Mouse (Mus musculus): ENCODE measurements around the gene Crb3. TPM values are rescaled to one million over a fixed set of nuclear protein-coding genes. Genes with fewer than 3 reads are reported as not detected.
A peak's percentile ranks its signal among the peaks of the same experiment; 100 is the strongest.

Gene Crb3
- polyA plus RNA-seq, 1 experiment from 2014 or later: 4.2 TPM

DNA sequence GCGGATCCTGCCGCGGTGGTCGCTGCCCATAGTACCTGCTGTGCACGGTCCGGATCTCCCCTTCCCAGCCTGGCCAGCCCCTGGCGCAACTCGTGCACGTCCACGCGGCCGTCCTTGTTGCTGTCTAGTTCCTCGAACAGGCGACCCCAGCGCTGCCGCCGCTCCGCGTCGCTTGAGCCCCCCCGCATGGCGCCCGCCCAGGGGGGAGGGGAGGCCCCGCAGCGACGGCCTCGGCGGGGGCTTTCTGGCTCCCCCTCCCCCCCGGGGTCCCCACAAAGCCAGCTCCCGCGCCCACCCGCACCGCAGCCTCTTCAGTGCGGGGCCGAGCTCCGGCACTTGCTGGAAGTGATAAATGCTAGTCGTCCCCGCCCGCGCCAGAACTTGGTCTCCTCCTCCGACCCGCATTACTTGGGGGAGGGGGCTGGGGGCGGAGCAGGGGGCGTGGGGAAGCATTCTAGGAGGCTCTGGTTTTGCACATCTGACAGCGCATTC, 627 bp downstream of the Crb3 start, which contains the start of gene Slc25a23:
Slc25a23 (minus strand) TSS at position 378 of the 492 bp plus-strand sequence.
- Histone ChIP-seq H3K4me1 (replicated peaks; ENCODE audit: control insufficient read depth, insufficient read depth, low read length) (peaks cover 18% of the 10 kb centered on the region), H3K9ac (peak within 1 kb of the TSS; percentile 80), H3K4me2 (replicated peaks) (peak within 1 kb of the TSS; percentile 74), H3K4me3 (replicated peaks; ENCODE audit: low read length) (peak within 1 kb of the TSS; percentile 87), H3K27me3 (ENCODE audit: control insufficient read depth, insufficient read depth, low read length) (peaks cover 32% of the 10 kb centered on the region), H3K9me3 (ENCODE audit: control insufficient read depth, low read length) (no peaks in the 10 kb centered on the region), H3K36me3 (replicated peaks; ENCODE audit: control insufficient read depth, insufficient read depth) (peaks cover 21% of the 10 kb centered on the region), H3K27ac (peak within 1 kb of the TSS; percentile 83)
- peak; percentile 81 for DNase-seq (ENCODE audit: low spot score)
- peak; percentile 78 for ATAC-seq (ENCODE audit: low FRiP score)
- WGBS: under 1% methylated on average over 36 of the region's 45 CpGs

DNA sequence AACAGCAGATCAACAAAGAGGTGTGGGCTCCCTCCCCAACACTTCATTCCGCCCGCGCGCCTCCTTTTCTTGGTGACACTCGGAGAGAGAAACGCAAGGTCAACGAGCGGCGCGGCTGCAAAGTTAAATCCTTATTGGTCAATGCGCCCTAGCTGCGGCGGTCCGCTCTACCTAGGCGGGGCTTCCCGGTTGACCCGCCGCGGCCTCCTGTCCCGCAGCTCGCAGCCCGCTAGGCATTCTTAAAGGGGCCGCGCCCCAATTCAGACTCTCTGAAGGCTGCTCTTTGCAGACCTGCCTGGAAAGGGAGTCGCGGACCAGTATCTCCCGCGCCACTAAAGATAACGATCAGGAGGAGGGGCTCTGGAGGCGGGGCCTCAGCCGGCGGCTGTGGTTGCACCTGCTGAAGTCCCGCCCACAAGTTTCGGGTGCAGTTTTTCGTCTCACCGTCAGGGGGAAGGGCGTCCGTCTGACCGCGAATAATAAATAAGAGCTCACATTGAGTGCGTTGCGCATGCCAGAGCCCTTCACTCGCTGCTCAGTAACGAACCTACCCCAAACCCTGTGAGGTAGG, 1.4 kb downstream of the Crb3 start:
- peak; percentile 90 for ATAC-seq (ENCODE audit: low FRiP score)
- peak overlapping the region; percentile 80 for H3K9ac ChIP-seq
- WGBS: under 1% methylated on average over 44 of the region's 44 CpGs

DNA sequence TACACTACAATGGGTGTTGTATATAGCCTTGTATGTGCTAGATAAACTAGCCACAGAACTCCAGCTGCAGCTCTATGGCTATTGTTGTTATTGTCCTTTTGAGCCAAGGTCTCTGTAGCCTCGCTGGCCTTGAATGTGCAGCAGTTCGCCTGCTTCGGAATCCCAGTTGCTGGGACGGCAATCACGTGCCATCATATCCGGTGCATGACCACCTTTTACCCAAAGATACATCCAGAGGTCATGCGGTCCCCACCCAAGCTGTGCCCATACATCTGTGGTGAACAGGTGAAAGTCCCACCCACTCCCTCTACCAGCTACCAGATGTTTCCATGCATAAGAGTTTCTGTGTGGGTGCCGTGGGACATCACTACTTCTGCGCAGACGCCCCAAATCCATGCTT, 2.2 kb downstream of the Crb3 start:
- H3K4me1 ChIP-seq (replicated peaks; ENCODE audit: control insufficient read depth, insufficient read depth, low read length): peaks cover 18% of the 10 kb centered on the region
- peak overlapping the region; percentile 74 for H3K4me2 ChIP-seq (replicated peaks)
- peaks cover 36% of the 10 kb centered on the region for H3K27me3 ChIP-seq (ENCODE audit: control insufficient read depth, insufficient read depth, low read length)
- H3K27ac ChIP-seq: 0 out of 2 replicates have a peak overlapping the region, but pooled peaks have one; percentile 83
- WGBS: 39% methylated on average over 10 of the region's 10 CpGs
- ATAC-seq (ENCODE audit: low FRiP score) (no peak), DNase-seq (ENCODE audit: low spot score) (no peak)
- H3K9ac ChIP-seq: peak overlapping the region; percentile 48; the same call in 1 of the 2 replicates
- peak overlapping the region; percentile 87 for H3K4me3 ChIP-seq (replicated peaks; ENCODE audit: low read length)
- H3K36me3 ChIP-seq (replicated peaks; ENCODE audit: control insufficient read depth, insufficient read depth): peaks cover 6% of the 10 kb centered on the region
- no peaks in the 10 kb centered on the region for H3K9me3 ChIP-seq (ENCODE audit: control insufficient read depth, low read length)

More for the DNA sequence above, 1.4 kb downstream of the Crb3 start:
- Histone ChIP-seq H3K36me3 (replicated peaks; ENCODE audit: control insufficient read depth, insufficient read depth) (peaks cover 14% of the 10 kb centered on the region), H3K27ac (peak overlapping the region; percentile 83), H3K4me1 (replicated peaks; ENCODE audit: control insufficient read depth, insufficient read depth, low read length) (peaks cover 18% of the 10 kb centered on the region), H3K9me3 (ENCODE audit: control insufficient read depth, low read length) (no peaks in the 10 kb centered on the region), H3K4me3 (replicated peaks; ENCODE audit: low read length) (peak overlapping the region; percentile 87), H3K27me3 (ENCODE audit: control insufficient read depth, insufficient read depth, low read length) (peaks cover 36% of the 10 kb centered on the region), H3K4me2 (replicated peaks) (peak overlapping the region; percentile 74)
- DNase-seq (ENCODE audit: low spot score): peak; percentile 98

DNA sequence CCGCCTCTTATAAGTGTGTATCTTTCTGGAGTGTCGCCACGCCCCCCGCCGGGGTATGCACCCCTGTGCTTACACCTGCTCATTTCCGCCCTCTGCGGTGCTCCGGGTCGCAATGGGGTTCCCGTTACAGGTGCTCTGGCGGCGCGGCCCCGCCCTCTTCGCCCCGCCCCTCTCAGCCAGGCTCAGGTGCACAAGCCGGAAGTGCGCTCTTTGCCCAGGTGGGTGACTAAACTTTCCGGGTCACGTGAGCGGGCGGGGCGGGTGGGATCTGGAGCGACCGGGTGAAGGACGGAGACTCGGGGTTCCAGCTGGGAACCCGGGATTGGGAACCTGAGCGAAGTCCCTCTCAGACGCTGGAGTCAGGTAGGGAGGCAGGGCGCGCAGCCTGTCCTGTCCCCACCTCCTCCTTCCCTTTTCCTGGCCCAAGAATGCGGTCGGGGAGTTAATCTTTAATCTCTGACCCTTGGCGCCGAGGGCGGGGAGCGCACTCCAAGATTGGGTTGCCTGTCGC, 3.2 kb downstream of the Crb3 start:
- no peak for DNase-seq (ENCODE audit: low spot score)
- peaks cover 18% of the 10 kb centered on the region for H3K4me1 ChIP-seq (replicated peaks; ENCODE audit: control insufficient read depth, insufficient read depth, low read length)
- H3K4me2 ChIP-seq (replicated peaks): peak overlapping the region; percentile 55
- 1% methylated on average over 39 of the region's 39 CpGs for WGBS
- H3K9me3 ChIP-seq (ENCODE audit: control insufficient read depth, low read length): no peaks in the 10 kb centered on the region
- ATAC-seq (ENCODE audit: low FRiP score): no peak
- no peak overlapping the region for H3K27ac ChIP-seq
- H3K36me3 ChIP-seq (replicated peaks; ENCODE audit: control insufficient read depth, insufficient read depth): no peaks in the 10 kb centered on the region
- 0 out of 2 replicates have a peak overlapping the region, but pooled peaks have one; percentile 0 for H3K9ac ChIP-seq
- H3K4me3 ChIP-seq (replicated peaks; ENCODE audit: low read length): peak overlapping the region; percentile 31
- H3K27me3 ChIP-seq (ENCODE audit: control insufficient read depth, insufficient read depth, low read length): peaks cover 36% of the 10 kb centered on the region

DNA sequence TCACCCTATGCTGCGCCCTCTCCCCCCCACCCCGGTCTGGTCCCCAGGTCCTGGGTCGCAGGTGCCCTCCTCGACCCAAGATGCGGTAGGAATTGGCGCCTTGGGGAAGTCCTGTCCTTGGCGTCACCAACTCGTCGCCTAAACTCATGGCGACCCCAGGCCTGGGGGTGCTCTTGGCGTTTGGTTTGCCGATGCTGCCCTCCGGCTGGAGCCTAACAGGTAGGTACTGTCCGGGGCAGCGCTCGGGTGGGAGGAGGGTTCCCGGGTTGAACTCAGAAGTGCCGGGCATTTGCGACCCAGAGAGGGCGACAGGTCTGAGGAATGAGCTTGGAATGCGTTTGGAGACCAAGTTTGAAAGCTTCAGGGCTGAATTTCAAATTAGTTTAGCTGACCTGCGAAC, 3.6 kb downstream of the Crb3 start:
- Histone ChIP-seq H3K4me3 (replicated peaks; ENCODE audit: low read length) (peak overlapping the region; percentile 31), H3K4me2 (replicated peaks) (peak overlapping the region; percentile 55), H3K9ac (0 out of 2 replicates have a peak overlapping the region, but pooled peaks have one; percentile 0), H3K4me1 (replicated peaks; ENCODE audit: control insufficient read depth, insufficient read depth, low read length) (peaks cover 18% of the 10 kb centered on the region), H3K27ac (no peak overlapping the region), H3K27me3 (ENCODE audit: control insufficient read depth, insufficient read depth, low read length) (peaks cover 36% of the 10 kb centered on the region), H3K9me3 (ENCODE audit: control insufficient read depth, low read length) (no peaks in the 10 kb centered on the region), H3K36me3 (replicated peaks; ENCODE audit: control insufficient read depth, insufficient read depth) (no peaks in the 10 kb centered on the region)
- ATAC-seq (ENCODE audit: low FRiP score) (no peak), DNase-seq (ENCODE audit: low spot score) (no peak)
- WGBS: 2% methylated on average over 22 of the region's 22 CpGs

DNA sequence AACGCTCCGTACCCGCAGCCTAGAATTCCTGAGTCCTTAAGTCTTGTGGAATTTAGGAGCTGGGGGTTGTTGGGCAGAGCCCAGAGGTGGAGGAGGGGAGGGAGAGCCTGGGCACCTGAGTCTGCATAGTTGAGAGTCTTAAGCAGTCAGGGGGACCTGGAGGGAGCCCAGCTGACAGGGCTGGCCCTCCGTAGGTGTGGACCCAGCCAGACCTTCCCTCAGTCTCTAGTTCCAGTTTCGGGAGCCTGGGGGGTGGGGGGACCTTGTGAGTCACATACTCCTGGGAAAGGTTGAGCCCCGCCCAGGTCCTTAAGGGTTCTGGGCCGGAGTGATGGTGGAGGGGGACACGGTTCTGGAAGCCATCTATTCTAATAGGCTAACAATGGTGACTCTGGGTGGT, 4.1 kb downstream of the Crb3 start:
- Histone ChIP-seq H3K4me1 (replicated peaks; ENCODE audit: control insufficient read depth, insufficient read depth, low read length) (peaks cover 16% of the 10 kb centered on the region), H3K36me3 (replicated peaks; ENCODE audit: control insufficient read depth, insufficient read depth) (no peaks in the 10 kb centered on the region), H3K4me2 (replicated peaks) (no peak overlapping the region), H3K4me3 (replicated peaks; ENCODE audit: low read length) (no peak overlapping the region), H3K9ac (no peak overlapping the region), H3K27me3 (ENCODE audit: control insufficient read depth, insufficient read depth, low read length) (peaks cover 36% of the 10 kb centered on the region), H3K27ac (no peak overlapping the region), H3K9me3 (ENCODE audit: control insufficient read depth, low read length) (no peaks in the 10 kb centered on the region)
- WGBS: 6% methylated on average over 8 of the region's 8 CpGs
- DNase-seq (ENCODE audit: low spot score) (no peak), ATAC-seq (ENCODE audit: low FRiP score) (no peak)

DNA sequence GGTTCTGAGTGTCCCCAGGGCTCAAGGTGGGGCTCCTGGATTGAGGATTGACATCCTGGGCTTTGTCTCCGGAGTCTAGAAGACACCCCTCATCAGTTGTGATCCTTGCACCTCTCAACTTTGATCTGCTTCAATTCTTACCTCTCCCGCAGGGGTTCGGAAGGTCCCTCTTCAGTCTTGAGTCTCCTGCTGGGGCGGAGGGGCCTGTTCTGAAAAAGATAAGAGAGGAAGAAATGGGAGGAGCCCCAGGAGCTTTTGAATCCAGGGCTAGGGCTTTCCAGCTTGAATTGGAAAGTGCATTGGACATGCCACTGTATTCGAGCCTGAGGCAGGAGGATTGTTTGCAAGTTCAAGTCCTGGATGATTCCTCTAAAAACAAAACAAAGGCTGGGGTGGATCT, 8.0 kb downstream of the Crb3 start:
- H3K9ac ChIP-seq: no peak overlapping the region
- no peak for ATAC-seq (ENCODE audit: low FRiP score)
- H3K36me3 ChIP-seq (replicated peaks; ENCODE audit: control insufficient read depth, insufficient read depth): no peaks in the 10 kb centered on the region
- 66% methylated on average over 5 of the region's 5 CpGs for WGBS
- H3K9me3 ChIP-seq (ENCODE audit: control insufficient read depth, low read length): no peaks in the 10 kb centered on the region
- peaks cover 2% of the 10 kb centered on the region; the same call in 1 of the 2 replicates for H3K4me1 ChIP-seq (replicated peaks; ENCODE audit: control insufficient read depth, insufficient read depth, low read length)
- no peak for DNase-seq (ENCODE audit: low spot score)
- no peak overlapping the region for H3K4me3 ChIP-seq (replicated peaks; ENCODE audit: low read length)
- H3K27ac ChIP-seq: no peak overlapping the region
- peaks cover 25% of the 10 kb centered on the region for H3K27me3 ChIP-seq (ENCODE audit: control insufficient read depth, insufficient read depth, low read length)
- no peak overlapping the region for H3K4me2 ChIP-seq (replicated peaks)

DNA sequence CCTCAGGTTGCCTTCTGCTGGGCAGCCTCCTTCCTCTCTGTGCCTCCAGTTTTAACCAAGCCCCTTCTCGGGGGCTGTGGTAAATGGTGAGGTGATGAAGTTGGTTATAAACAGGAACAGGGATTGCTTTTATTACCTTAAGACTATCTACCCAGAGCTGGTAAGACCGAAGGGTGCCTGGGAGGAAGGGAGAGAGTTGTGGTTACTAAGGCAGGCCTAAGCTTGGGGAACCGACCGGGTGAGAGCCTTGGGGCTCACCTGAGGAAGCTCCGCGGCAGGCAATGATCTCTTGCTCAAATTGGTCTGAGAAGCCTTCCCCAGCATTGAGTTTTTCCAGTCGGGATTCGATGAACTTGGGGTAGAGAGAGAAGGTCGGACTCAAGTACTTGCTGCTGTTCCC, 11.4 kb downstream of the Crb3 start:
- Histone ChIP-seq H3K4me3 (replicated peaks; ENCODE audit: low read length) (peak overlapping the region; percentile 9), H3K4me1 (replicated peaks; ENCODE audit: control insufficient read depth, insufficient read depth, low read length) (no peaks in the 10 kb centered on the region), H3K27me3 (ENCODE audit: control insufficient read depth, insufficient read depth, low read length) (no peaks in the 10 kb centered on the region), H3K27ac (no peak overlapping the region), H3K4me2 (replicated peaks) (peak overlapping the region; percentile 37), H3K9me3 (ENCODE audit: control insufficient read depth, low read length) (no peaks in the 10 kb centered on the region), H3K36me3 (replicated peaks; ENCODE audit: control insufficient read depth, insufficient read depth) (no peaks in the 10 kb centered on the region), H3K9ac (peak overlapping the region; percentile 6; the same call in 1 of the 2 replicates)
- WGBS: 13% methylated on average over 9 of the region's 9 CpGs
- DNase-seq (ENCODE audit: low spot score) (no peak), ATAC-seq (ENCODE audit: low FRiP score) (no peak)

DNA sequence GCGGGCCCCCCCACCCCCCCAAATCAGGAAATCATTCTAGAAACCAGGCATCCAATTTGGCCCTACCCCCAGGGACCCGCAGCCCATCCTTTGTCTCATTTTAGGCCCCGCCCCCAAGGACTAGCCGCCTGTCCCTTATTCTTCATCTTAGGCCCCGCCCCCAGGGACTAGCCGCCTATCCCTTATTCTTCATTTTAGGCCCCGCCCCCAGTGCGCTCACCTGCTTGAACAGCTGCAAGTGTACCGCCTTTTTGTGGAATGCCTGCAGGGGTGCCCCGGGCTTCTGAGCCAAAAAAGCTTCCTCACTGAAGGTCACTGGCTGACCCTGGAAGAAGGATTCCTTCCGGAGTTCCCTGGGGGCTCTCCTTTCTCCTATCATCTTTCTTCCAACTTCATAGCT, 11.8 kb downstream of the Crb3 start:
- no peak overlapping the region for H3K27ac ChIP-seq
- H3K4me1 ChIP-seq (replicated peaks; ENCODE audit: control insufficient read depth, insufficient read depth, low read length): no peaks in the 10 kb centered on the region
- ATAC-seq (ENCODE audit: low FRiP score): peak; percentile 29; the same call in 1 of the 2 replicates
- WGBS: 4% methylated on average over 11 of the region's 11 CpGs
- H3K4me2 ChIP-seq (replicated peaks): peak overlapping the region; percentile 37
- H3K9me3 ChIP-seq (ENCODE audit: control insufficient read depth, low read length): no peaks in the 10 kb centered on the region
- no peak overlapping the region for H3K9ac ChIP-seq
- H3K4me3 ChIP-seq (replicated peaks; ENCODE audit: low read length): peak overlapping the region; percentile 9
- no peaks in the 10 kb centered on the region for H3K36me3 ChIP-seq (replicated peaks; ENCODE audit: control insufficient read depth, insufficient read depth)
- no peaks in the 10 kb centered on the region for H3K27me3 ChIP-seq (ENCODE audit: control insufficient read depth, insufficient read depth, low read length)
- no peak for DNase-seq (ENCODE audit: low spot score)

Measured in hindbrain, embryonic 14.5 days (tissue).